Mouse (Mus musculus): ENCODE results near the gene Agap2.

Gene Agap2

GRCm38 (mm10) chr10:127076082-127076481 is 998 bp downstream of the Agap2 start:
- no peak for DNase-seq (ENCODE audit: low spot score in 2 of 2)

- DNase-seq (ENCODE audit: low spot score in 2 of 2) = no peak
Observed at GRCm38 (mm10) chr10:127077515-127077914, 2.4 kb downstream of the Agap2 start.

- peak; percentile 72 to 82 for DNase-seq (ENCODE audit: low spot score in 2 of 2)
Observed at GRCm38 (mm10) chr10:127078001-127078676, 3.1 kb downstream of the Agap2 start.

GRCm38 (mm10) chr10:127078677-127079575 is 3.8 kb downstream of the Agap2 start:
- DNase-seq (ENCODE audit: low spot score in 2 of 2) = no peak

- no peak for DNase-seq (ENCODE audit: low spot score in 2 of 2)
Observed at GRCm38 (mm10) chr10:127079665-127080391, 4.7 kb downstream of the Agap2 start.

- no peak for DNase-seq (ENCODE audit: low spot score in 2 of 2)
Observed at GRCm38 (mm10) chr10:127080901-127081780, 6.1 kb downstream of the Agap2 start.

- DNase-seq (ENCODE audit: low spot score in 2 of 2) = no peak
Observed at GRCm38 (mm10) chr10:127081996-127082620, 7.0 kb downstream of the Agap2 start.

- no peak for DNase-seq (ENCODE audit: low spot score in 2 of 2)
Observed at GRCm38 (mm10) chr10:127083292-127083914, 8.3 kb downstream of the Agap2 start.

GRCm38 (mm10) chr10:127083915-127084306 is 8.8 kb downstream of the Agap2 start:
- DNase-seq (ENCODE audit: low spot score in 2 of 2) = no peak

GRCm38 (mm10) chr10:127085052-127085451 is 10.0 kb downstream of the Agap2 start:
- no peak for DNase-seq (ENCODE audit: low spot score in 2 of 2)

- DNase-seq (ENCODE audit: low spot score in 2 of 2) = no peak
Observed at GRCm38 (mm10) chr10:127085633-127086032, 10.5 kb downstream of the Agap2 start.

GRCm38 (mm10) chr10:127090560-127091411 is 15.7 kb downstream of the Agap2 start:
- DNase-seq (ENCODE audit: low spot score in 2 of 2) = no peak

- no peak for DNase-seq (ENCODE audit: low spot score in 2 of 2)
Observed at GRCm38 (mm10) chr10:127091507-127092396, 16.7 kb downstream of the Agap2 start.

GRCm38 (mm10) chr10:127092742-127093141 is 17.7 kb downstream of the Agap2 start:
- DNase-seq (ENCODE audit: low spot score in 2 of 2) = no peak

- no peak for DNase-seq (ENCODE audit: low spot score in 2 of 2)
Observed at GRCm38 (mm10) chr10:127094382-127094802, 19.3 kb downstream of the Agap2 start.

GRCm38 (mm10) chr10:127098514-127098913 is 23.4 kb downstream of the Agap2 start:
- DNase-seq (ENCODE audit: low spot score in 2 of 2) = no peak

GRCm38 (mm10) chr10:127099191-127099590 is 24.1 kb downstream of the Agap2 start:
- DNase-seq (ENCODE audit: low spot score in 2 of 2) = no peak

GRCm38 (mm10) chr10:127099868-127100267 is 24.8 kb downstream of the Agap2 start:
- DNase-seq (ENCODE audit: low spot score in 2 of 2) = no peak

Measured in right cerebral cortex, postnatal 36 days (tissue).